Mouse (Mus musculus) heart, embryonic 13.5 days (tissue): ENCODE measurements around the gene Pole3. TPM values are rescaled to one million over a fixed set of nuclear protein-coding genes. Genes with fewer than 3 reads are reported as not detected.
"Not testable (repeated sequence)": the region's sequence is repeated elsewhere in the genome, so short reads cannot be mapped to it uniquely, and the experiment has no call there.

Experiments
- ATAC-seq: fragments of 200-750 bp; cut with Nextera tagmentation; 2 replicates; pipeline ENCODE4 v1.8.0; 2017; ENCODE audit warnings: moderate TSS enrichment; ENCODE audit not compliant: insufficient number of reproducible peaks, low FRiP score, low TSS enrichment; ENCODE audit errors: extremely low read depth
- H3K27ac ChIP-seq: fragments of 300-500 bp; sonication (generic); replicated peaks from 2 replicates; pipeline ENCODE4 v1.5.1; 2015; ENCODE audit warnings: moderate library complexity, mild to moderate bottlenecking, inconsistent platforms
- H3K27me3 ChIP-seq: fragments of 300-500 bp; sonication (generic); replicated peaks from 2 replicates; pipeline ENCODE4 v1.6.1; 2015; ENCODE audit warnings: mild to moderate bottlenecking, inconsistent platforms
- H3K36me3 ChIP-seq: fragments of 300-500 bp; sonication (generic); 2 replicates; pipeline ENCODE4 v1.6.1; 2015; ENCODE audit warnings: mild to moderate bottlenecking, inconsistent platforms
- H3K4me1 ChIP-seq: fragments of 300-500 bp; sonication (generic); 2 replicates; pipeline ENCODE4 v1.6.1; 2015; ENCODE audit warnings: inconsistent platforms
- H3K4me2 ChIP-seq: fragments of 300-500 bp; sonication (generic); 2 replicates; pipeline ENCODE4 v1.6.1; 2015; ENCODE audit warnings: inconsistent platforms, mild to moderate bottlenecking, moderate library complexity
- H3K4me3 ChIP-seq: fragments of 300-500 bp; sonication (generic); 2 replicates; pipeline ENCODE4 v1.5.1; 2015; ENCODE audit warnings: moderate library complexity, mild to moderate bottlenecking, inconsistent platforms
- H3K9ac ChIP-seq: fragments of 300-500 bp; sonication (generic); 2 replicates; pipeline ENCODE4 v1.6.1; 2015; ENCODE audit warnings: inconsistent platforms, mild to moderate bottlenecking, moderate library complexity
- H3K9me3 ChIP-seq: fragments of 300-500 bp; sonication (generic); 2 replicates; pipeline ENCODE4 v1.6.1; 2016; ENCODE audit warnings: inconsistent platforms
- WGBS: fragments of 180-500 bp; shearing (Covaris S2); methylation state at CpG from one replicate; pipeline ENCODE4 v1.1.7; 2015; ENCODE audit warnings: mixed read lengths; 5-methylcytosine and 5-hydroxymethylcytosine counted together
- polyA plus RNA-seq: library from polyadenylated mRNA; unstranded; fragments of >200 nt; fragmentation: Nextera tagmentation; extraction: Ambion mirVana; gene quantifications from 2 replicates; pipeline ENCODE4 v1.2.1, GENCODE M21; 2015

The Pole3 gene
- polyA plus RNA-seq, 1 experiment from 2014 or later: 54.6 TPM

GRCm38 (mm10) chr4:62486162-62486696 is 38.6 kb downstream of the Pole3 start:
- no peaks in the 10 kb centered on the region for H3K36me3 ChIP-seq
- WGBS: 87% methylated on average over 15 of the region's 15 CpGs
- no peak overlapping the region for H3K4me2 ChIP-seq
- H3K9ac ChIP-seq: no peak overlapping the region
- no peaks in the 10 kb centered on the region for H3K9me3 ChIP-seq
- no peak overlapping the region for H3K4me3 ChIP-seq
- no peak for ATAC-seq
- H3K27me3 ChIP-seq: peaks cover 14% of the 10 kb centered on the region; the same call in 1 of the 2 replicates
- no peak overlapping the region for H3K27ac ChIP-seq
- no peaks in the 10 kb centered on the region for H3K4me1 ChIP-seq

- Histone ChIP-seq H3K27me3 (peaks cover 20% of the 10 kb centered on the region), H3K4me2 (no peak overlapping the region), H3K9ac (no peak overlapping the region), H3K4me3 (no peak overlapping the region), H3K27ac (no peak overlapping the region), H3K4me1 (no peaks in the 10 kb centered on the region; the same call in 1 of the 2 replicates), H3K9me3 (no peaks in the 10 kb centered on the region), H3K36me3 (no peaks in the 10 kb centered on the region)
- no peak for ATAC-seq
- WGBS: 76% methylated on average over 8 of the region's 8 CpGs
Measured at GRCm38 (mm10) chr4:62485450-62486161, 39.3 kb downstream of the Pole3 start.

GRCm38 (mm10) chr4:62484928-62485327 is 39.9 kb downstream of the Pole3 start:
- 80% methylated on average over 3 of the region's 3 CpGs for WGBS
- no peak for ATAC-seq
- no peak overlapping the region for H3K9ac ChIP-seq
- no peak overlapping the region for H3K4me2 ChIP-seq
- peaks cover 24% of the 10 kb centered on the region for H3K27me3 ChIP-seq
- no peaks in the 10 kb centered on the region for H3K36me3 ChIP-seq
- peaks cover 3% of the 10 kb centered on the region for H3K4me1 ChIP-seq
- H3K4me3 ChIP-seq: no peak overlapping the region
- no peaks in the 10 kb centered on the region for H3K9me3 ChIP-seq
- no peak overlapping the region for H3K27ac ChIP-seq

GRCm38 (mm10) chr4:62480709-62481605 is 43.9 kb downstream of the Pole3 start:
- H3K27ac ChIP-seq: no peak overlapping the region
- 34% methylated on average over 10 of the region's 10 CpGs for WGBS
- no peak overlapping the region for H3K4me2 ChIP-seq
- H3K9me3 ChIP-seq: no peaks in the 10 kb centered on the region
- H3K4me1 ChIP-seq: peaks cover 13% of the 10 kb centered on the region
- peaks cover 52% of the 10 kb centered on the region for H3K27me3 ChIP-seq
- H3K4me3 ChIP-seq: no peak overlapping the region
- no peak for ATAC-seq
- H3K36me3 ChIP-seq: no peaks in the 10 kb centered on the region
- H3K9ac ChIP-seq: no peak overlapping the region

GRCm38 (mm10) chr4:62479937-62480708 is 44.7 kb downstream of the Pole3 start, which contains the start of gene Bspry:
Gene Bspry, plus strand, starts transcription at chr4:62480053.
- no peaks in the 10 kb centered on the region for H3K36me3 ChIP-seq
- peak within 1 kb of the TSS; percentile 71 for H3K9ac ChIP-seq
- no peaks in the 10 kb centered on the region for H3K9me3 ChIP-seq
- H3K27me3 ChIP-seq: peaks cover 55% of the 10 kb centered on the region
- ATAC-seq: peak; percentile 80
- peaks cover 13% of the 10 kb centered on the region for H3K4me1 ChIP-seq
- H3K27ac ChIP-seq: no peak within 1 kb of the TSS
- 2% methylated on average over 66 of the region's 71 CpGs for WGBS
- peak within 1 kb of the TSS; percentile 93 for H3K4me2 ChIP-seq
- peak within 1 kb of the TSS; percentile 59 for H3K4me3 ChIP-seq

- H3K4me3 ChIP-seq: peak overlapping the region; percentile 59
- not testable (repeated sequence) for H3K36me3 ChIP-seq, H3K9me3 ChIP-seq, ATAC-seq, H3K27ac ChIP-seq
- peak overlapping the region; percentile 93 for H3K4me2 ChIP-seq
- peaks cover 55% of the 10 kb centered on the region for H3K27me3 ChIP-seq
- 12% methylated on average over 11 of the region's 11 CpGs for WGBS
- peaks cover 13% of the 10 kb centered on the region for H3K4me1 ChIP-seq
- H3K9ac ChIP-seq: peak overlapping the region; percentile 71
Measured at GRCm38 (mm10) chr4:62479593-62479936, 45.3 kb downstream of the Pole3 start.

- 74% methylated on average over 6 of the region's 6 CpGs for WGBS
- Histone ChIP-seq H3K4me3 (no peak overlapping the region), H3K9me3 (no peaks in the 10 kb centered on the region), H3K4me1 (peaks cover 13% of the 10 kb centered on the region), H3K27ac (no peak overlapping the region), H3K27me3 (peaks cover 55% of the 10 kb centered on the region), H3K4me2 (no peak overlapping the region), H3K9ac (no peak overlapping the region), H3K36me3 (no peaks in the 10 kb centered on the region)
- no peak for ATAC-seq
Measured at GRCm38 (mm10) chr4:62477542-62478244, 47.2 kb downstream of the Pole3 start.

GRCm38 (mm10) chr4:62475793-62476192 is 49.1 kb downstream of the Pole3 start:
- Histone ChIP-seq H3K27me3 (peaks cover 38% of the 10 kb centered on the region), H3K4me1 (peaks cover 13% of the 10 kb centered on the region), H3K4me2 (no peak overlapping the region), H3K9me3 (no peaks in the 10 kb centered on the region), H3K36me3 (no peaks in the 10 kb centered on the region), H3K27ac (no peak overlapping the region), H3K4me3 (no peak overlapping the region), H3K9ac (no peak overlapping the region)
- no peak for ATAC-seq
- WGBS: 78% methylated on average over 6 of the region's 6 CpGs

- Histone ChIP-seq H3K27me3 (peaks cover 33% of the 10 kb centered on the region), H3K9me3 (no peaks in the 10 kb centered on the region), H3K4me2 (no peak overlapping the region), H3K27ac (no peak overlapping the region), H3K9ac (no peak overlapping the region), H3K4me1 (peaks cover 15% of the 10 kb centered on the region), H3K4me3 (no peak overlapping the region), H3K36me3 (no peaks in the 10 kb centered on the region)
- 72% methylated on average over 2 of the region's 2 CpGs for WGBS
- no peak for ATAC-seq
Measured at GRCm38 (mm10) chr4:62475131-62475530, 49.7 kb downstream of the Pole3 start.
